Mouse (Mus musculus) embryonic fibroblast, embryonic 13.5 days (primary cell): ENCODE measurements around the gene Agap1. TPM values are rescaled to one million over a fixed set of nuclear protein-coding genes. Genes with fewer than 3 reads are reported as not detected.

Source experiments
- H3K27ac ChIP-seq: 2 replicates; pipeline ENCODE4 v1.5.1; 2012; ENCODE audit warnings: low read length, control low read depth, inconsistent platforms; ENCODE audit not compliant: insufficient read depth
- H3K4me1 ChIP-seq: 2 replicates; pipeline ENCODE4 v1.6.1; 2011; ENCODE audit warnings: low read length; ENCODE audit not compliant: control insufficient read depth, insufficient read depth
- H3K4me3 ChIP-seq: 2 replicates; pipeline ENCODE4 v1.5.1; 2011; ENCODE audit warnings: mild to moderate bottlenecking, control low read depth, low read length; ENCODE audit not compliant: insufficient read depth
- CTCF ChIP-seq: IDR thresholded peaks from 2 replicates; pipeline ENCODE4 v1.5.1; 2011; ENCODE audit warnings: mild to moderate bottlenecking, control low read depth, low read length, moderate library complexity, borderline replicate concordance; ENCODE audit not compliant: insufficient read depth
- POLR2A ChIP-seq: IDR thresholded peaks from 2 replicates; pipeline ENCODE4 v1.6.1; 2011; ENCODE audit warnings: low read depth, mild to moderate bottlenecking, control low read depth, low read length, moderate library complexity
- polyA plus RNA-seq: library from polyadenylated mRNA; stranded (reverse); fragments of >200 nt; gene quantifications from 2 replicates; pipeline ENCODE4 v1.2.4, GENCODE M21; 2011; ENCODE audit warnings: low read depth; ENCODE audit not compliant: missing spikeins, insufficient read length

Gene Agap1
- polyA plus RNA-seq, 1 experiment, result 32.1 TPM

DNA sequence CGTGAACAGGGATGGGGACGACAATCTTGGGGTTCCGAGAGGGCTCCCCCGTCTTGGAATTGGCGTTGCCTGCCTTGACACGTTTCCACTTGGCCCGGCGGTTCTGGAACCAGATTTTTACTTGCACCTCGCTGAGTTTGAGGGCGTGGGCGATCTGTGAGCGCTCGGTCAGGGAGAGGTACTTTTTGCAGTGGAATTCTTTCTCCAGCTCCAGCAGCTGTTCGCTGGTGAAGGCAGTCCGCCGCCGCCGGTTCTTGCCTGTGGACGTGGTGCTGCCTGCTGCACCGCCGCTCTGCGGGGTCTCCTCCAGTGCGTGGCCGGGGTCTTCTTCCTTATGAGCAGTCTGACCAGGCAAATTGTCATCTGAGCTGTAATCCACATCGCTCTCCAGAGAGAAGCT, 474.1 kb downstream of the Agap1 start:
- Histone ChIP-seq H3K4me3 (no peak overlapping the region), H3K4me1 (peaks cover 2% of the 10 kb centered on the region; the same call in 1 of the 2 replicates), H3K27ac (no peak overlapping the region)
- no peak for TF ChIP-seq CTCF

DNA sequence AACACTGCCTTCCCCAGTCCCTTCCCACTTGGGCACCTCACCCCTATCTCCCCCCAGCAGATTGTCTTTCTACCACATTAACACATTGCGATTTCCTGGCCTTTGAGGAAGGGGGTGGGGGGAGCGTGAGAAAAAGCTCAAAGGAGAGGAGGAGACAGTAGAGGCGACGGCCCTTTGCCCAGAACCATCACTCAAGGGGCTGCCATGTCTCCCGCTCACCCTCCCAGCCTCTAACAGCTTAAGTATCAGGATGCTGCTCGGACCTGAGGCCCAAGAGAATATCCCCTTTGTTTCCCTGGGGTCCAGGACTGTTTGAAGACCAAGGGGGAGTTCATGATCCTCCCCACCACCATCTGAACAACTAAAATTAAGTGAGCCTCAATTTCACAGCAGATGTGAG, 474.6 kb downstream of the Agap1 start:
- Histone ChIP-seq H3K27ac (no peak overlapping the region), H3K4me3 (no peak overlapping the region), H3K4me1 (peaks cover 2% of the 10 kb centered on the region; the same call in 1 of the 2 replicates)
- TF ChIP-seq POLR2A (no peak), CTCF (no peak)

DNA sequence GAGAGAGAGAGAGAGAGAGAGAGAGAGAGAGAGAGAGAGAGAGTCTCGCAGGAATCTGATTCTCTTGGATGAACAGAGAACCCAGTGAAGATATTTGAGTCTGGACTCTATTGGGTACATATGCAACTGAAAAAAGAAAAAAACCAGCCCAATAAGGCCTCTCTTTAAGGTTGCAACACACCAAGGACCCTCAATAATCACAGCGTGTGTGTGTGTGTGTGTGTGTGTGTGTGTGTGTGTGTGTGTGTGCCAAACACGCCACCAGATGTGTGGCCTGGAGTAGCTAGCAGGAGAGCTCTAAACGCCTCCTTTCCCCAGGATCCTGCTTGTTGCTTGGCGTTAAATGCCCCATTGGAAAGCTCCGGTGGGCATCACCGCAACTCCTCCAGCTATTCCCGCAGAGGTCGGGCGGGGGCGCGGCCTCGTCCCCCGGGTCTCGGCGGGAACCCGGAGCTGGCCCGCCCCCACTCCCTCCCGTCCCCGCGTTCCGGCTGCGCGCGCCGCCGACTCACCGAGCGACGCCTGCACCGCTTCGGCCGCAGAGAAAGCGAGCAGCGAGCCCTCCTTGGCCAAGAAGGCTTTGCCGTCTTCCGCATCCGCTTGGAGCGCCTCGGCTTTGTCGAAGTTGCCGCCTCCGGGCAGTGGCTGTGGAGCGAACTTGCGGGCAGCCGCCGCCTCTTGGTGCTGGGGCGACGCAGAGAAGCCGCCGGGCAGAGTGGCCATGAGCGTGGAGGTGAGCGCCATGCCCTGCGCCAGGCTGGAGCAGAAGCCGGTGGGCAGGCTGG, 475.3 kb downstream of the Agap1 start:
- Histone ChIP-seq H3K4me1 (peaks cover 2% of the 10 kb centered on the region; the same call in 1 of the 2 replicates), H3K4me3 (peak overlapping the region; percentile 23), H3K27ac (no peak overlapping the region)
- no peak for TF ChIP-seq CTCF
- no peak for TF ChIP-seq POLR2A

DNA sequence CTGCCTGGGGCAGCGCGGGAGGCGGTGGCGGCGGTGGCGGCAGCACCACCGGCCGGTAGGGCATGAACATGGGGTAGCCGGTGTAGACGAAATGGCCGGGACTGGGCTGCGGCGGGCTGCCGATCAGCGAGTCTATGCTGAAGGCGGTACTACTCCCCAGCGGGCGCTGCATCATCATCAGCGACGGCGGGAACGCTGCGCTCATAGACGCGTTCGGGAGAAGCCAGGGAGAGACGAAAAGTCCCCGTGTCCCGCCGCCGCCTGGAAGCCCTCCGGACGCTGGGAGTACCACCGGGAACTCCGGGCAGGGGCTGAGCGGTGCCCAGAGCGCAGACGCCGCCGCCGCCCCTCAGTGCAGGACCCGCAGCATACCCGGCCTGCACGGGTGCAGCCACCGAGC, 475.9 kb downstream of the Agap1 start:
- peaks cover 2% of the 10 kb centered on the region; the same call in 1 of the 2 replicates for H3K4me1 ChIP-seq
- TF ChIP-seq CTCF (no peak), POLR2A (no peak)
- H3K4me3 ChIP-seq, result peak overlapping the region; percentile 23
- no peak overlapping the region for H3K27ac ChIP-seq

- TF ChIP-seq CTCF (no peak), POLR2A (no peak)
- Histone ChIP-seq H3K4me1 (peaks cover 2% of the 10 kb centered on the region; the same call in 1 of the 2 replicates), H3K4me3 (peak within 1 kb of the TSS; percentile 23), H3K27ac (no peak within 1 kb of the TSS)
These were observed 476.5 kb downstream of the Agap1 start, which contains the start of gene Gbx2 for GRCm38 (mm10) chr1:89931120-89931519. Gene Gbx2, minus strand, starts transcription at chr1:89931179.

DNA sequence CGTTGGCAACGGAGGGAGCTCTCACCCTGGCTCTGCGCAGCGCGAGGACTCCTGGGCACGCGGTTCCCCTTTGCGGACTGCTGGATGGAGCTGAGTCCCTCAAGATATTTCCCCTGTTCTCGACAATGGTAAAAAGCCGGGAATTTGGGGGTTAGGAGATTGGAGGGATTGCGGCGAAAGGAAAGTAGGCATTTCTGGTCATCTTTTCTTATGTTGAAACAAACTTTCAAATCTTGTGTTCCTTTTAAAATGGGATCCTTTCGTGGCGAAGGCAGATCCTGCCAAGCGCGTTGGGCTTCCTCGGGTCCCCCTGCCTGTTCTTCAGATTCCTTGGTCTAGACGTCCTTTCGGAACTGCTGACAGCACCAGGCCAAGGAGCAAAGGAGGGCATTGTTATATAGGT, 477.4 kb downstream of the Agap1 start:
- H3K27ac ChIP-seq, result no peak overlapping the region
- H3K4me3 ChIP-seq, result no peak overlapping the region
- H3K4me1 ChIP-seq, result peaks cover 2% of the 10 kb centered on the region; the same call in 1 of the 2 replicates
- no peak for TF ChIP-seq POLR2A
- TF ChIP-seq CTCF, result no peak

DNA sequence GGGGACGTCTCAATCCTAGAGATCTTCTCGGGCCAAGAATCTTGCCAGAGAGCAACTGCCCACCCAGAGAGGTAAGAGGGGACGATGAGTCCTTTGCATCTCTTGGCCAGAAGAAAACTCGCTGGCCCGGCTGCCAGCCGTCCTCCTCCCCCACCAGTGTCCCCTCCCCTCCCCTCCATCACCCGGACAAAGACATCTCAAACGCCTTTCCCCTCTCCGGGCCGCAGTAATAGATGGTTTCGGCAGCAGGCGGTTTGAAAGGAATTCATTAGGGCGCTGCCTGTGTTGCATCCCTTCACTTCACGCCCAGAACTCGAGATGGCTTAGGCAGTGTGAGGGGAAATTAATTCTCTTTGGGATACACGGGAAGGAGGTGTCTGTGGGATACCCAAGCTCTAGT, 478.0 kb downstream of the Agap1 start:
- no peak for TF ChIP-seq POLR2A
- TF ChIP-seq CTCF, result no peak
- no peak overlapping the region for H3K27ac ChIP-seq
- no peak overlapping the region for H3K4me3 ChIP-seq
- no peaks in the 10 kb centered on the region for H3K4me1 ChIP-seq

GRCm38 (mm10) chr1:89933028-89933427, 478.4 kb downstream of the Agap1 start:
- Histone ChIP-seq H3K4me3 (no peak overlapping the region), H3K27ac (no peak overlapping the region), H3K4me1 (no peaks in the 10 kb centered on the region)
- TF ChIP-seq CTCF (no peak), POLR2A (no peak)

DNA sequence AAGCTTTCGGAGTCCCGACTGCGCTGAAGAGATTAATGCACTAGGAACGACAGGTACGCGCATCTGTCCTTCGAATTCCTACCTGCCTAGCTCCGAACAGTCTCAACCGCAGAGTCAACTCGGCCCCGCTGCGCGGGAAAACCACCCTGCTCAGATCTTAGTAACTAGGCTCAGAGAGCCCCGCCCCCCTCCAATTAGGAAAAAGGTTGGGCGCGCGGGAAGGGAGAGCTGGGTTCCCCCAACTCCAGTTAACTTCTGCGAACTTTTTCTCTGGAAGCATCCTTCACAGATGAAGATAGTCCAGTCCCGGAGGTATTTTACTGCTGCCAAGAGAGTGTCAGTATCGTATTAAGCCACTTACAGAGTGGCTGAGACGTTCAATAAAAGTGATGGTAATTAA, 479.2 kb downstream of the Agap1 start:
- no peak overlapping the region for H3K4me3 ChIP-seq
- no peak overlapping the region for H3K27ac ChIP-seq
- TF ChIP-seq CTCF (no peak), POLR2A (no peak)
- no peaks in the 10 kb centered on the region for H3K4me1 ChIP-seq

- TF ChIP-seq POLR2A, result no peak
- TF ChIP-seq CTCF, result no peak
- Histone ChIP-seq H3K27ac (no peak overlapping the region), H3K4me1 (no peaks in the 10 kb centered on the region), H3K4me3 (no peak overlapping the region)
These were observed 480.0 kb downstream of the Agap1 start for GRCm38 (mm10) chr1:89934316-89935260.
